Mouse (Mus musculus): ENCODE data around the gene Dnajb3. TPM values are rescaled to one million over a fixed set of nuclear protein-coding genes. Genes with fewer than 3 reads are reported as not detected.
"Not testable (repeated sequence)": the region's sequence is repeated elsewhere in the genome, so short reads cannot be mapped to it uniquely, and the experiment has no call there.

Gene Dnajb3
- total RNA-seq, 2 experiments from 2014 or later, result 4.9 to 5.9 TPM

- intact Hi-C loops (cut with DNase I), result no loop called here
- no peak for DNase-seq
Measured at GRCm38 (mm10) chr1:88217144-88217543, 11.6 kb upstream of the Dnajb3 start.

- no peak for DNase-seq
- intact Hi-C loops (cut with DNase I), result no loop called here
Measured at GRCm38 (mm10) chr1:88216551-88216950, 11.0 kb upstream of the Dnajb3 start.

- no peak for DNase-seq
- intact Hi-C loops (cut with DNase I), result no loop called here
Measured at GRCm38 (mm10) chr1:88215466-88216380, 10.1 kb upstream of the Dnajb3 start.

- DNase-seq, result no peak
- intact Hi-C loops (cut with DNase I), result no loop called here
Measured at GRCm38 (mm10) chr1:88214462-88214952, 8.9 kb upstream of the Dnajb3 start.

GRCm38 (mm10) chr1:88213766-88214461 lies 8.3 kb upstream of the Dnajb3 start:
- intact Hi-C loops (cut with DNase I), result no loop called here
- DNase-seq, result no peak

- intact Hi-C loops (cut with DNase I), result no loop called here
- no peak for DNase-seq
Measured at GRCm38 (mm10) chr1:88213061-88213460, 7.5 kb upstream of the Dnajb3 start.

- intact Hi-C loops (cut with DNase I), result no loop called here
- DNase-seq, result no peak
Measured at GRCm38 (mm10) chr1:88212341-88213045, 6.9 kb upstream of the Dnajb3 start.

GRCm38 (mm10) chr1:88211812-88212211 lies 6.2 kb upstream of the Dnajb3 start, which contains the start of gene Ugt1a1:
TSS of gene Ugt1a1 (plus strand) at chr1:88211959.
- intact Hi-C loops (cut with DNase I), result no loop called here
- no peak for DNase-seq

- DNase-seq, result no peak
- intact Hi-C loops (cut with DNase I), result no loop called here
Measured at GRCm38 (mm10) chr1:88206843-88207479, 1.4 kb upstream of the Dnajb3 start.

- intact Hi-C loops (cut with DNase I), result no loop called here
- no peak for DNase-seq
Measured at GRCm38 (mm10) chr1:88200456-88200855, 5.1 kb downstream of the Dnajb3 start, which contains the start of gene Ugt1a2. TSS of gene Ugt1a2 (plus strand) at chr1:88200601.

GRCm38 (mm10) chr1:88199996-88200395 lies 5.6 kb downstream of the Dnajb3 start:
- intact Hi-C loops (cut with DNase I), result no loop called here
- DNase-seq, result no peak

- no peak for DNase-seq
- intact Hi-C loops (cut with DNase I), result no loop called here
Measured at GRCm38 (mm10) chr1:88197443-88197842, 8.1 kb downstream of the Dnajb3 start.

GRCm38 (mm10) chr1:88195687-88196086 lies 9.9 kb downstream of the Dnajb3 start:
- DNase-seq, result no peak
- intact Hi-C loops (cut with DNase I), result no loop called here

GRCm38 (mm10) chr1:88192136-88192535 lies 13.4 kb downstream of the Dnajb3 start:
- no peak for DNase-seq
- intact Hi-C loops (cut with DNase I), result no loop called here

- intact Hi-C loops (cut with DNase I), result no loop called here
- no peak for DNase-seq
Measured at GRCm38 (mm10) chr1:88186325-88186935, 19.2 kb downstream of the Dnajb3 start.

- intact Hi-C loops (cut with DNase I), result no loop called here
- DNase-seq, result no peak
Measured at GRCm38 (mm10) chr1:88179657-88180056, 25.9 kb downstream of the Dnajb3 start.

GRCm38 (mm10) chr1:88172190-88172589 lies 33.4 kb downstream of the Dnajb3 start:
- intact Hi-C loops (cut with DNase I), result not testable (repeated sequence)

GRCm38 (mm10) chr1:88165711-88166110 lies 39.9 kb downstream of the Dnajb3 start, which contains the start of gene Ugt1a5:
TSS of gene Ugt1a5 (plus strand) at chr1:88166012.
- DNase-seq, result no peak
- intact Hi-C loops (cut with DNase I), result no loop called here

More at GRCm38 (mm10) chr1:88172190-88172589, 33.4 kb downstream of the Dnajb3 start:
- DNase-seq, result not testable (repeated sequence)

- intact Hi-C loops (cut with DNase I), result loop anchor here (10.0 kb wide), 1 partner anchor 126 kb away; no protein-coding TSS in a partner anchor
- no peak for DNase-seq
Measured at GRCm38 (mm10) chr1:88158430-88158829, 47.2 kb downstream of the Dnajb3 start.
